Mouse (Mus musculus): ENCODE measurements around the gene Stam.

Stam gene

GRCm38 (mm10) chr2:14127629-14128028 is 53.7 kb downstream of the Stam start:
- DNase-seq, result no peak

- DNase-seq, result peak; percentile 59
These were observed 56.9 kb downstream of the Stam start for GRCm38 (mm10) chr2:14130641-14131339.

- no peak for DNase-seq
These were observed 58.8 kb downstream of the Stam start for GRCm38 (mm10) chr2:14132468-14133326.

GRCm38 (mm10) chr2:14136906-14137305 is 63.0 kb downstream of the Stam start:
- DNase-seq, result no peak

GRCm38 (mm10) chr2:14139590-14139989 is 65.7 kb downstream of the Stam start:
- no peak for DNase-seq

GRCm38 (mm10) chr2:14140044-14140443 is 66.1 kb downstream of the Stam start:
- no peak for DNase-seq

GRCm38 (mm10) chr2:14145311-14145710 is 71.4 kb downstream of the Stam start:
- DNase-seq, result no peak

- peak; percentile 32 for DNase-seq
These were observed 73.0 kb downstream of the Stam start for GRCm38 (mm10) chr2:14146913-14147312.

GRCm38 (mm10) chr2:14150829-14151228 is 76.9 kb downstream of the Stam start:
- DNase-seq, result no peak

- no peak for DNase-seq
These were observed 78.0 kb downstream of the Stam start for GRCm38 (mm10) chr2:14151854-14152253.

GRCm38 (mm10) chr2:14159047-14159446 is 85.1 kb downstream of the Stam start:
- DNase-seq, result no peak

- no peak for DNase-seq
These were observed 85.9 kb downstream of the Stam start for GRCm38 (mm10) chr2:14159756-14160155.

GRCm38 (mm10) chr2:14164459-14165030 is 90.6 kb downstream of the Stam start:
- DNase-seq, result peak; percentile 30

- DNase-seq, result no peak
These were observed 91.2 kb downstream of the Stam start for GRCm38 (mm10) chr2:14165066-14165465.

GRCm38 (mm10) chr2:14165618-14166344 is 91.9 kb downstream of the Stam start:
- DNase-seq, result peak; percentile 15

GRCm38 (mm10) chr2:14167721-14168120 is 93.8 kb downstream of the Stam start:
- DNase-seq, result no peak

GRCm38 (mm10) chr2:14174334-14174733 is 100.4 kb downstream of the Stam start, which contains the start of gene Tmem236:
TSS of gene Tmem236 (plus strand) at chr2:14174523.
- no peak for DNase-seq

- DNase-seq, result no peak
These were observed 102.7 kb downstream of the Stam start for GRCm38 (mm10) chr2:14176460-14177193.

GRCm38 (mm10) chr2:14184375-14184774 is 110.5 kb downstream of the Stam start:
- no peak for DNase-seq

- DNase-seq, result peak; percentile 39
These were observed 116.8 kb downstream of the Stam start for GRCm38 (mm10) chr2:14190684-14191083.

- no peak for DNase-seq
These were observed 117.7 kb downstream of the Stam start for GRCm38 (mm10) chr2:14191601-14192000.

GRCm38 (mm10) chr2:14192046-14192445 is 118.1 kb downstream of the Stam start:
- DNase-seq, result no peak
